Mouse (Mus musculus) erythroblast, embryonic 14.5 days (primary cell): Measurements from ENCODE around the gene Arap1.

Experiments used
- GATA1 ChIP-seq: IDR thresholded peaks from 2 replicates; pipeline ENCODE4 v1.6.1; 2012; ENCODE audit warnings: low read length, inconsistent platforms, mixed read lengths
- TAL1 ChIP-seq: IDR thresholded peaks from 3 replicates; pipeline ENCODE4 v1.6.1; 2012; ENCODE audit warnings: low read length, inconsistent platforms, mixed read lengths

GRCm38 (mm10) chr7:101378796-101379465, 31.1 kb downstream of the Arap1 start:
- TF ChIP-seq GATA1: no peak
- no peak for TF ChIP-seq TAL1
